Comparison of ENCODE assay signal across 9 mouse cellular contexts in genomic region chr6:86085518-86085917, GRCm38 (mm10). TPM values are rescaled to one million over a fixed set of nuclear protein-coding genes. Genes with fewer than 3 reads are reported as not detected.
DNase-seq lines count a peak whose midpoint lies in the region; ATAC-seq and TF ChIP-seq lines count a peak whose summit lies in the region.
"Had no signal": no experiment of that assay in that cellular context is flagged by ENCODE, and none has a peak within 500 bp of the region (broad histone marks: within the 10 kb centered on the region; RNA-seq: fewer than 3 reads in every experiment).

No protein-coding gene starts in this region.

- H3K9ac ChIP-seq in kidney, embryonic 16.5 days (replicated peaks; ENCODE audit: low read length) = no peak overlapping the region
- H3K9ac ChIP-seq: lung, embryonic 15.5 days had no signal

- DNase-seq in kidney, adult 2 months = peak; percentile 52
- DNase-seq in Muller cell, postnatal 12 days (ENCODE audit: inconsistent ontology term) = peak; percentile 51
- peak; percentile 57 for DNase-seq in c-Kit-positive CD71-positive TER-119-negative erythroid progenitor cells, embryonic 14.5 days (ENCODE audit: low read depth)
- peak; percentile 32 to 48 for DNase-seq in lung, adult 18-20 months
- peak; percentile 71 for DNase-seq in right cerebral cortex, postnatal 14 days

- H3K36me3 ChIP-seq in kidney, adult 2 months (ENCODE audit: control insufficient read depth, insufficient read depth, low read length) = no peaks in the 10 kb centered on the region
- no peaks in the 10 kb centered on the region for H3K36me3 ChIP-seq in kidney, embryonic 16.5 days (ENCODE audit: insufficient read depth, low read length)
- H3K36me3 ChIP-seq: lung, embryonic 15.5 days had no signal

- no peak for TF ChIP-seq POLR2A in kidney, adult 2 months (IDR thresholded peaks at IDR 0.05; ENCODE audit: low read depth, low read length)

- no peak for ATAC-seq in kidney, embryonic 16.5 days (ENCODE audit: low FRiP score, low TSS enrichment)
- ATAC-seq in granulocyte monocyte progenitor cell, adult 5-6 weeks (replicated peaks; ENCODE audit: poor library complexity, severe bottlenecking) = 0 out of 2 replicates have a peak, but pooled peaks have one; percentile 27
- no peak for ATAC-seq in activated CD4-positive, CD25-positive, alpha-beta regulatory T cell, adult 4 months

- no peaks in the 10 kb centered on the region for H3K27me3 ChIP-seq in kidney, adult 2 months (replicated peaks; ENCODE audit: control insufficient read depth, insufficient read depth, low read length)
- H3K27me3 ChIP-seq in kidney, embryonic 16.5 days (ENCODE audit: insufficient read depth, low read length) = no peaks in the 10 kb centered on the region
- H3K27me3 ChIP-seq: lung, embryonic 15.5 days had no signal

- no peak overlapping the region for H3K4me3 ChIP-seq in kidney, adult 2 months (ENCODE audit: insufficient read depth, low read depth, low read length)
- no peak overlapping the region for H3K4me3 ChIP-seq in kidney, embryonic 16.5 days (ENCODE audit: low read length)
- H3K4me3 ChIP-seq: lung, embryonic 15.5 days had no signal

- H3K9me3 ChIP-seq in kidney, embryonic 16.5 days (ENCODE audit: low read length) = no peaks in the 10 kb centered on the region
- H3K9me3 ChIP-seq: lung, embryonic 15.5 days had no signal

- peak; percentile 74 for TF ChIP-seq CTCF in kidney, adult 2 months (conservative IDR thresholded peaks at IDR 0.05; ENCODE audit: insufficient read depth, insufficient read length, low read depth, low read length)

- 68% methylated on average over 6 of the region's 6 CpGs for WGBS in kidney, adult 2 months
- 66% methylated on average over 6 of the region's 6 CpGs for WGBS in kidney, embryonic 16.5 days

- H3K4me1 ChIP-seq in kidney, adult 2 months (ENCODE audit: control insufficient read depth, insufficient read depth, low read length) = no peaks in the 10 kb centered on the region
- no peaks in the 10 kb centered on the region for H3K4me1 ChIP-seq in kidney, embryonic 16.5 days (ENCODE audit: insufficient read depth, low read length)
- H3K4me1 ChIP-seq: lung, embryonic 15.5 days had no signal

- no peak overlapping the region for H3K4me2 ChIP-seq in kidney, embryonic 16.5 days (replicated peaks; ENCODE audit: low read depth, low read length)
- H3K4me2 ChIP-seq: lung, embryonic 15.5 days had no signal

- H3K27ac ChIP-seq in kidney, adult 2 months (ENCODE audit: insufficient read depth, low read depth, low read length) = no peak overlapping the region
- H3K27ac ChIP-seq in kidney, embryonic 16.5 days (ENCODE audit: low read length) = no peak overlapping the region
- H3K27ac ChIP-seq: lung, embryonic 15.5 days had no signal

RNA-seq across cellular contexts. Expression of gene Add2, which starts 57.0 kb away (rescaled TPM):
- polyA plus RNA-seq in kidney, adult 2 months (2012; rRNA removed) = 1.1 and 1.5 TPM in 2 replicates
- polyA plus RNA-seq in kidney, embryonic 16.5 days (2015; fragmentation: Nextera tagmentation; extraction: Ambion mirVana) = 5.0 and 6.0 TPM in 2 replicates
- total RNA-seq in granulocyte monocyte progenitor cell, adult 5-6 weeks (2014; fragmentation: Nextera tagmentation) = 0.21 TPM in 1 of 2 replicates, not detected in the other
- 0.22 and 1.5 TPM in 2 replicates for total RNA-seq in granulocyte monocyte progenitor cell, adult 5-6 weeks (2017)
- polyA plus RNA-seq in activated CD4-positive, CD25-positive, alpha-beta regulatory T cell, adult 4 months (2017; shearing (Covaris generic)) = not detected
